Mouse (Mus musculus) spleen, postnatal 10 days (tissue): ENCODE results near the gene Flt3l.
"Not testable (repeated sequence)": the region's sequence is repeated elsewhere in the genome, so short reads cannot be mapped to it uniquely, and the experiment has no call there.

ENCODE experiments used
- DNase-seq, 2 experiments: peaks; one replicate each; pipeline ENCODE4 v3.0.0; 2021 to 2022; ENCODE audit warnings: low spot score in 2 of 2

The Flt3l gene

DNA sequence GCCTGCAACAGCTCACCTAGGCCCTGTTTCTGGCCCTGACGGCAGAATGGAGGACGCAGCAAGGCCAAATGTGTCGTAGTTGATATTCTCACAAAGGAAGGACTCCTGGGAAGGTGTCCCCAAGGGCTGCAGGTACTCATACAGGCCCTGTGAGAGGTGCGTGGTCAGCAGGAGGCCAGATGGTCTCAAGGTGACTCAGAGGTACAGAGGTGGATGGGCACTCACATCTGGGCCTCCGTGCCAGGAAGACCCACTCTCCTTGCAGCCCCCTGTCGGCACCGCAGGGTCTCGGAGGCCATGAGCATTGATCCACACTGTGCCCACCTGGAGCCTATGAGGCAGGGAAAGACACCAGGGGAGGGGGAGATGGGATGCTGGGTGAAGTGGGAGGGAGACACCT lies 9.2 kb upstream of the Flt3l start:
- peak in 1 of 2 experiments; percentile 13 for DNase-seq

DNA sequence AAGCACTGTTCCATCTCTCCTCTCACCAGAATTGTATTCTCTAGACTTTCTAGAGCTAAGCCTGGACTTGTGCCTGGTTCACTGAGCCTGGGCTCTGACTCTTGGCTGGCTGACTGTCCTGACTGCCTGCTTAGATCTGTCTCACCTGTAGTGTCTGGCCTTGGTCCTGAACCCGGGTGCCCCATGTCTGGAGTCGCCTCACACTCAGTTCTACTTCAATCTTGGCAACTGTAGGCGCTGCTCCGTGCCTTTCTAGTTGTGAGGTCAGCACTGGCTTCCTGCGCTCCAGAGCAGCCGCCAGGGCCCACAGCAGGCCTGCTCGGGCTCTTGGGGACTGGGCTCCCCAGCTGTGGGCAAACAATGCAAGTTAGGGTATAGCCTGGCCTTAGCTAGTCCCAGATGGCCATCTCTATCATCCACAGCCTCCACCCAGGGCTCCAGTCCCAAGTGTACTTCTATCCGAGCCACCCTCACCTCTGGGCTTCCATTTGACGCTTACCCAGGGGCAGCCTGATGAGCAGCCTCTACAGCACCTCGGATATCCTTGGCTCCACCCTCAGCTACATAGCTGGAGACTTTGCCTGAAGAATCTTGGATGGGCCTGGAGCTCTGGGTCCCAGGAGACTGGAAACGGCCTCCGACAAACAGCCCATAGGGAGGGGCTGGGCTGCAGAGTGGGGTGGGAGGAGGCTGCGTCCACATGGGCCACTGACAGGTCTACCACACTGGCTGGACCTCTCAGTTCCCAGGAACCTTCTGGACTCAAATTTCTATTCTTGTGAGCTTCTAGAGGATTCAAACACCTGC lies 8.3 kb upstream of the Flt3l start:
- DNase-seq: no peak

DNA sequence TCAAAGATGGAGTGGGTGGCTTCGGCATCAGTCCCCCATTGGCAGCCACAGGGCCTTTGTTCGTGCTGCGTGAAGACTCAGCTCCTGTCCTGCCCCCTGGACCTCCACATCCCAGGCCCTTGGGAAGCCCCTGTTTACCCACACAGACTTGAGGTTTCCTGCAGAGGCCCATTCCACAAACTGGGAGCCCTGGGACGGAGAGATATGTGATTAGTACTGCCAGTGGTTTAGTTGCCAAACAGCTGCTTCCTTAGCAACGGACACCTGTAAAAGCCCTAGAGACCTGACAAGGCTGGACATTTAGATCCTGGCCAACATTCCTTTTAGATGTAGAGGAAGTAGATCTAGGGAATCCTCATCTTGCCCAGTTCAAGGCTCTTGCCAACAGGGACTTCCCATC lies 5.7 kb upstream of the Flt3l start:
- no peak for DNase-seq

DNA sequence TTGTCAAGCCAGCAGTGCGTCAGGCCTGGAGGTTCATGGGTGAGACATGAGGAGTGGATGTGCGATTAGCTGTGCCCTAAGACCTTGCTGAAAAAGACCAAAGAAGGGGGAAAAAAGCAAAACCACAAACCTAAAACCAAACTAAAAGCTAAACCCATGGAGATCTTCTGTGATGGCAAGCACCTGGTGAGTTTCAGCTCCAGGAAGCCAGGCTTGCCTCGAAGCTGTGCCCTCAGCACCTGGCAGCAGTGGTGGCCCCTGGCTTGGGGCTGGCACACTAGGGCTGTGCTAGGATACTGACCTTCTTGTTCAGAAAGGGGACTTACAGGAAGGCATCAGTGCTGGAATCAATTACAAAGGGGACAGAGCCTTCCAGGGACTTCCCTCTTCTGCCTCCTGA lies 5.1 kb upstream of the Flt3l start:
- no peak for DNase-seq

DNA sequence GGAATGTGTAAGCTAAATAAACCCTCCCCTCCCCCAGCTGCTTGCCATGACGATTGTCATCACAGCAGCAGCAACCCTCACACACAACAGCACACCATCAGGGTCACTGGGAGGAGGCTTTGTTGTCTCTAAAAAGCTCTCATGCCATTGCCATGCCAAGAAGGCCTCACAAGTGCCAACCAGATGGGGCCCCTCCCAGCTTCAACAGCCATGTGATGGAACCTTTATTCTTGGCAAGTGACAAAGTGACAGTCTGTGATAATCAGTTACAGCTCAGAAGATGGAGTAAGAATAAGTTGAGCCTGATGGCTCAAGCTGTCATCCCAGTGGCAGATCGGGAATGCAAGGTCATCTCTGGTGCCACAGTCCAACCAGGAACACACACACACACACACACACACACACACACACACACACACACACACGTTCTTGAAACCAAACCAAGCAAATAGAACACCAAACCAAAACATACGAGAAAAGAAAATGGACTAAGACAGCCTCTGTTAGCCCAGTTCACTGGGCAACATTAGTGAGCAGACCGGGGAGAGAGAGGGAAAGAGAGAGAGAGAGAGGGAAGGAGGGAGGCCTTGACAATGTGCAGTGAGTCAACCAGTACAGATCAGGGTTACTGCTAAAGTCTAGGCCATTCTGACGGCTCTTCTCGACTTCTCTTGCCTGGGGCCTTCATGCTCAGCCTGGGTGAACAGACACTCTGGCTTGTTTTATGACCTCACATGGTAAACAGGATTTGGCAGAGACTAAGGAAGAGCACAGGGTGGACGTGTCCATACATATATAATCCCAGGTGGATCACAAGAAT lies 3.9 kb upstream of the Flt3l start:
- DNase-seq: no peak

DNA sequence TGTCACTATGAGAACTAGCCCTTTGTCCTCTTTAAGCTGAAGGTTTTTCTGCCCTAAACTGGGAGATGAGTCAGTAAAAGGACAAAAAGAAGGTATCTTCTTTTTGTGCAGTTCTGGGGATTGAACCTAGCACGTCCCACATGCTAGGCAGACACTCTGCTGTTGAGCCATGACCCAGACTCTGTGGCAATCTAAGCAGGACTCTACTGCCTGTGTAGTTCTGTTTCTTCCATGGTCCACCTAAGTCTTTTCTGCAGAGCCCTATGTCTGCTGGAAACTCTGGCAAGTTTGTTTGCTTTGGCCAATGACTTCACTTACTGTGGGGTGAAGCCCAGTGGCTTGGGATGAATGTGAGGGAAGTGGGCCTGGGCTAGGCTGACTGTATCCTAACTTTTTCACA lies 2.2 kb upstream of the Flt3l start:
- no peak for DNase-seq

DNA sequence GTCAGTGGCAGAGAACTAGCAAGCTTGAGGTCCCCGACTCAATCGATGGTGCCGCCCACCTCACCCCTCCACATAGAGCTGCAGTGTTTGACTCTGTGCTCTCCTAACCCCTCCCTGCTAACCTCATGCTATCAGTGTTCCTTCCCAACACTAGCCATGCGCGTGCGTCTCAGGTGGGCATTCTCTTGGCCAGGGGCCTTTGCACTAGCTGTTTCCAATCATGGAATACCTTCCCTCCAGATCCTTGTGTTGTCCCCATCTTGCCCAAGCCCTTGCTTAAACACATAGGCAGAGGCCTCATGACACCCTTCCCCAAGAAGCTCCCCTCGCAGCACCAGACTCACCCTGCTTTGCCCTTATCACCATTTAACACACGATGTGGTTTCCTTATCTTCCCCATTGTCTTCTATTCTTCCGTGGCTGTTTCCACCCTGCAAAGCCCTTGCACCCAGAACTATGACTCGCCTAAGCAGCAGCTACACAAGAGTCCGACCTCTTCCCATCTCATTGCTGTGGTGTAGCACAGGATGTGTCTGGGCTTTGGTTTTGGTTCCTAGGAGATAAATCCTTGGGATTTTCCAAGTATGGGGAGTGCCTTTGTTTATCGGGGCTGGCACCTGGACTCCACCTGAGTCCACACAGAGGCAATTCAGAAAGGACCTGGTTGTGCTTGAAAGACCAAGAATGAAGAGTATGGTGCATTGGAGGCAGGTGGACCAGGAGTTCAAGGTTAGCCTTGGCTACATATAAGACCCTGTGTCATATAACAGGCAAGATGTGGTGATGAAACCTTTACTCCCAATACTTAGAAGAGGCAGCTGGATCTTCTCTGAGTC lies 1.2 kb upstream of the Flt3l start:
- no peak for DNase-seq

DNA sequence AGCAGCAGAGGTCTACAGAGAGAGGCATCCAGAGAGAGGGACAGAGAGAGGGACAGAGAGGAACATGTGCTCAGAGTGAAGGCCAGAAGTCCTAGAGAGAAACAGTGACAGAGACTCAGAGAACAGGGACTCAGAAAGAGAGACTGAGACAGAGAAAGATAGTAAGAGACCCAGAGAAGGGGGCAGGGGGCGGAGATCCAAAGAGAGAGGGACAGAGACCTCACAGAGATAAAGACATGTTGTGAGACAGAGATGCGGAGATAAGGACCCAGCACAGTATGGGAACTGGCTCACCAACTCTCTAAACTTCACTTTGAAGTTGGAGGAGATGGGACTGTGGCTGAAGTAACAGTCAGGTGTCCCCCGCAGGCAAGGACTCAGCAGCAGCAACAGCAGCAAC lies 862 bp downstream of the Flt3l start:
- DNase-seq: no peak

DNA sequence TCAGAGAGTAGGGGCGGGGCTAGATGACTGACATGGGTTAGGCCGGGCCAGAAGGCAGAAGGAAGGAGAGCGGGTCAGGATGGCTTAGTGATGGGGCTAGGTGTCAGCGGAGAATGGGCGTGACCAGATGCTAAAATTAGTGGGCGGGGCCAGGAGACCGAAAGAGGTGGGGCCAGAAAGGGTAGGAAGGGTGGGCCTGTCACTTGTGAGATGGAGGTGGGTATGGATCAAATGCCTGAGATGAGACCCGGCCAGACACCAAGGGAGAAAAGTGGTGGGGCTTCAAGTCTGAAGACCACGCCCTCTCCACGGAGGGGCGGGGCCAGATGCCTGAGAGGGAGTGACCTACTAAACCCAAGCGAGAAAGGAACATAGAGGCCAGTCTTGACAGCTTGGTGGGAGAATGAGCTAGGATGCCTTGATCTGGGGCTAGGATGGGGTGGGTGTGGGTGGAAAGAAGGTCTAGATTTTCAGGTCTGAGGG lies 1.6 kb downstream of the Flt3l start:
- DNase-seq: peak; percentile 54 to 80

DNA sequence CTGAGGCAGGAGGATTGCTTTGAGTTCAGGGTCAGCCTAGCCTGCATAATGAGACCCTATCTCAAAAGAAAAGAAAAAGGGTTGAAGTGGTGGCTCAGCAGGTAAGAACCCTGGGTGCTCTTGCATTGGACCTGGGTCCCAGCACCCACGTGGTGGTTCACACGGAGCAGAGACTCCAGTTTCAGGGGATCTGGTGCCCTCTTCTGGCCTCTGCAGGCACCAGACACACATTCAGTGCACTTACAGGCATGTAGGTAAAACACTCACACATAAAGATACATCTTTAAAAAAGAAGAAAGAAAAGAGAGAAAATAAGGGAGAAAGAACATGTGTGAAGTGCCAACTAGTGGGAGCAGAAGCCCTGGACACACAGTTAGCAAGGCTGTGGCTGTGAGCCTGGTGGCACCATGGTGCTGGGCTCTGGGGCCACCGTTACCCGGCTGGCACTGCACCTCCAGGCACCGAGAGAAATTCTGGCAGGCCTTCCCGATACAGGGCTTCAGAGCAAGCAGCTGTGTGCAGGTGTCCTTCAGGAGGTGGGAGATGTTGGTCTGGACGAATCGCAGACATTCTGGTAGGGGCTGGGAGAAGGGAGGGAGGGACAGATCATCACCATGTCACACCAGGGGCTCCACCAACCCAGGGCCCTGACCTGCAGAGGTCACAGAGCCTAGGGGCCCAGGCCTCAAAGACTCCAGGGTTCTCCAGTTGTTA lies 2.6 kb downstream of the Flt3l start:
- no peak for DNase-seq

DNA sequence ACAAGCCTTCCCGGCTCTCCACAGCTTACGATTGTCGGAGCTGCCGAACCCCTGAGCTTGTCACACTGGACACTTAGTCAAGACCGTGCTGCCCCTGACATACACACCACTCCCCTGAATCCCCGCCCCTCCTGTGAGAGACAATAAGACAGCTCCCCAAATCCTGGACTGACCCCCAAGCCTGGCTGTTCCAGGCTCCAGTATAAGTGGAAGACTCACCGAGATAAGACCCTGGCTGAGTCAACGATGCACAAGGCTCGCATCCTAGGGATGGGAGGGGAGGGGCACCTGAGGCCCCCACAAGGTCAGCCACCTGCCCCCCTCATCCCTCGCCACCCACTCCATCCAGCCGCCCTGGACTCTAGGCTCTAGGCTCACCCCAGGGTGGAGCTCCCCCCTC lies 4.4 kb downstream of the Flt3l start:
- DNase-seq: no peak

DNA sequence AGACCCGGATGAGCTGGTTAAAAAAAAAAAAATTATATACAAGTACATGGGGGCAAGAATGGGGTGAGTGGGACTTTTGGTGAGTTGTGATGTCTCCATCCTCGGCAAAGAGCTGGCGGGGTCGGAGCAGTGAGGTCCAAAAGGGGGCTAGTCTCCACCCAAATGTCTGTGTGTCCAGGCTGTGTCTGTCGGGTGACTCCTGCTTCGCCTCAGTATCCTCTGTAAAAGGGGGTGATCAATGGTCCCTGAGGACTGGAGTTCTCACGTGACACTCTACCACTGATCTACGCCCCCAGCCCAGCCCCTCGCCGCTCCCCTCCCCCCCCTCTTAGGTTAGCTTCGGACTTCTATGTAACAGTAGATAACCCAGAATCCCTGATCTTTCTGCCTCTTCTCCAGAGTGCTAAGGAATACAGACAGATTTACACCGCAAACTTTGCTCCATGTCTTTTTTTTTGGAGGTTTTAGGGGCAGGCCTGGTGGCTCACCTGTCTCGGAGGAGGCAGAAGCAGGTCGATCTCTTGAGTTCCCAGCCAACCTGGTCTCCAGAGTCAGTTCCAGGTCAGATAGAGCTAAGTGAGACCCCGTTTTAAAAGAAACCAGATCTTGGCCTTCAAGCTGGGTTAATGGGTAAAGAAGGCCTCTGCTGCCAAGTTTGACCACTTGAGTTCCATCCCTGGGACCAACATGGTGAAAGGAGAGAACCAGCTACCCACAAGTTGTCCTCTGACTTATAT lies 6.3 kb downstream of the Flt3l start:
- DNase-seq: no peak

DNA sequence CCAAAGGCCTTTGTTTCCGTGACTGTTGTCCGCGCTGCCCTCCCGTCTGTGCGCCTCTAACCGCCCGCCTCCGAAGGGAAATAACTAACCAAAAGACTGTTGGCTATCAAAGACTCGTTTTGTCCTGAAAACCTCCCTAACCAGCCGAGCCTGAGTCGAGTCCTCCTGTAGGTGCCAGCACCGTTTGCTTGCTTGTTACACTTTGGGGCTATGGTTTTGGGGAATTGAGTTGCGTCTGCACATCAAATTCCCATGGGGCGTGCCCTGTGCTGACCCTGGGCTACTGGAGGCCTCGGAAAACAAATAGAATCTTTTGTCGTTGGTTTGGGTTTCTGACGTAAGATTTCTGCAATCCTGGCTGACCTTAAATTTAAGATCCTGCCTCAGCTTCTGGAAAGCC lies 6.9 kb downstream of the Flt3l start:
- DNase-seq: peak in 1 of 2 experiments; percentile 59

DNA sequence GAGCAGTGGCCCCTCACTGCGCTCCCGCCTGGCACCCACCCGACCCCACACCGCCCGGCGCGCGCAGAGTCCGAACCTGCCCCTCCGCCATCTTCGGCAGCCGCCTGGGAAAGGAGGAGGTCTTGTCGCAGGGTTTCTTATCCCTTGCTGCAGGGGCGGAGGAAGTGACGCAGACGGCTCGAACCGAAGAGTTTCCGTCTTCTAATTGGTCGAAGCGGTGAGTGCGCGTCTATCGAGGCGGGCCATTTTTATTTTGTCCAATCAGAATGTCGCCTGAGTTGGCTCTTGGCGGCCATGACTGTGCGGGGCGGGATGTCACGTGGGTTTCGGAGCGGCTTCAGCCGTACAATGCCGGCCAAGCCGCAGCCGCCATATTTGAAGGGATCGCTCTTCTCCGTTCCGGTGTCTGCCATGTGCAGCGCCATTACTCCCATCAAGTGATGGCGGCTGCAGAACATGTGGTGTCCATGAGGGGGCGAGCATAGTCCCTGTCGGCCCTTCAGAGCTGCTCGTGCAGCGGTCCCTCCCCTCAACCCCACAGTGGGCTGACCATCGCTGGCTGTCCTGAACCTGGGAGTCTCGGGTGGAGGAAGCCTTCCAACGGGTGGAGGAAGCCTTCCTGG lies 7.5 kb downstream of the Flt3l start, which contains the start of gene Rpl13a:
Rpl13a (minus strand) TSS at position 138 of the 623 bp plus-strand sequence.
- DNase-seq: peak; percentile 96 to 98

DNA sequence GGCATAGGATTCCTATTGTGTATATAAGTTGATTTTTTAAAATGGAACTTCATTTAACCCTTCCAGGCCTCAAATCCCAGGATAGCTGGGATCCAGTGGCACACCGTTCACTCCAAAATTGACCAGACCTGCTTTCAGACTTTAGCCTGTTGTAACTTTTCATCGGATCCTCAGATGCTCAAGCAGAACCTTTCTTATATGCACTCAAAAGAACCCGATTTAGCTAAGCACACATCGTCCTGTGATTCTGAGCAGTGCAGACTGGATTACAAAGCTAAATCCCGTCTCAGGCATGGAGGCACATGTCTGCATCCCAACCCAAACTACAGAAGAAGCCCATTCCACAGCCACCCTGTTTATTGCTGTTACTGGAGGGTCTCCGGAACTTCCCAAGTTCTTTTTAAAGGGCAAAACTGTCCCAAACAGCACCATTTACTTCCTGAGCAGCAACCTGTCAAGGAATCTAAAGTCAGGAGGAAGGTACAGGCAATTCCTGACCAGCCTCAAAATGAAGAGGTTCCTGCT lies 8.5 kb downstream of the Flt3l start:
- DNase-seq: no peak

DNA sequence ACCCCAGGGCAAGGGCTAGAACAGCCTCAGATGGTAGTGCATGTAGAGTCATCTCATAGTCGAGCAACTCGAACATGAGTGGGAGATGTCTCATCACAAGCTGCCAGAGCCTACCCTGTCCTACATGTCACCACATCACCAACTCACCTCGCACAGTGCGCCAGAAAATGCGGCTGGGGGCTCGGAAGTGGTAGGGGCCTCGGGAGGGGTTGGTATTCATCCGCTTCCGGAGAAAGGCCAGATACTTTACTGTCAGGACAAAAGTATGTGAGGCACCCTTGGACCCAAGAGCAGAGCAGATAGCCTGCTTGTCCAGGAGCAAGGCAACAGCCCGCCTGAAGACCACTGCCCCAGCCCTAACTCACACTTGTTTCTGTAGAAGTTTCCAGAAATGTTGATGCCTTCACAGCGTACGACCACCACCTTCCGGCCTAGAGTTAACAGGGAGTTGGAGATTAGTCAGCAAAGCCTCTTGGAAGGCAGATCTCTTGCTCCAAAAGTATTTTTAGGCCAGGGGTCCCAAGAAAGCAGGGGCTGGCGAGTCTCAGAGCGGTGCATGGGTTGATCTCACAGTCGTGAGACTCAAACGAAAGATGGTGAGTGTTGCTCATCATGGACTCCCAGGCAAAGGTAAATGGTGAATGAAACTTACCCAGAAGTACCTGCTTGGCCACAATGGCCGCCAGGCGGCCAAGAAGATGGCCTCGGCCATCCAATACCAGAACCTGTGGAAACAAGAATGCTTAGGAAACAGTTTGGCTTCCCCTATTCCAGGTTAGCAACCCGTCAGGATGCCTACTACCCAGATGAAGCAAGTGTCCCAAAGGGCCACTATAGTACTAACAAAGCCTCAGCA lies 9.2 kb downstream of the Flt3l start:
- no peak for DNase-seq

DNA sequence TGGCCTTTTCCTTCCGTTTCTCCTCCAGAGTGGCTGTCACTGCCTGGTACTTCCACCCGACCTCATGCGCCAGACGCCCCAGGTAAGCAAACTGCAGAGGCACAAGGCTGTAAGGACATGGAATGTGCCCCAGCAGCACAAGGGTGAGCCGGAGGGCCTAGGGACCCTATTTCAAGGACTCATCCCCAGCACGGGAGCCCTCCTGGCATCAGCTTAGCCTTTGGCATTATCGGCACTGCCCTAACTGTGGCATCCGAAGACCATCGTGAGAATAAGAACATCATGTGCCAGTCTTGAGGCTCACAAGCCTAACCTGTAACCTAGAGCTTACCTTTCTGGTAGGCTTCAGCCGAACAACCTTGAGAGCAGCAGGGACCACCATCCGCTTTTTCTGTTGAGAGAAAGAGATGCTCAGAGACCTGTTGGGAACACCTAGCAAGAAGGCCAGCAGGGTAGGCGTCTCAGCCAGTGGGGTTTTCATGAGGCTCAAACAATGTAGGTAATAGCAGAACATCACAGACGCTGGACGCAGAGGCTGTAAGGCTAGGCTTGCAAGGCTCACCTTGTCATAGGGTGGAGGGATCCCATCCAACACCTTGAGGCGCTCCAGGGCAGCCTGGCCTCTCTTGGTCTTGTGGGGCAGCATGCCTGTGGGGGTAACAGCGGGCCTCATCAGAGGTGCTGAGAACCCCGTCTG lies 9.9 kb downstream of the Flt3l start:
- DNase-seq: no peak

DNA sequence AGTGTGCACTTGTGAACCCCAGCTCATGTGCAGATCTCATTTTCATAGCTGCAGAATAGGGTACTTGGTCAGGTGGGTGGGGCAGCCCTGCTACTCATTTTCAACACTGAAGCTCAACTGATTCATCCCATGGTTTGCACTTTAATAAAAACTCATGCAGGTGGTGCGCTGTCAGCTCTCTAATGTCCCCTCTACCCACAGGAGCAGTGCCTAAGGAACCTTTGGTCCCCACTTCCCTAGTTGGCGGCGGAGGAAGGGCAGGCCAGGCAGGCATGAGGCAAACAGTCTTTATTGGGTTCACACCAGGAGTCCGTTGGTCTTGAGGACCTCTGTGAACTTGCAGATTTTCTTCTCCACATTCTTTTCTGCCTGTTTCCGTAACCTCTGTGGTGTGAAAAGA lies 10.6 kb downstream of the Flt3l start:
- not testable (repeated sequence) for DNase-seq
